Mouse (Mus musculus): ENCODE measurements around the gene Zfp296. TPM values are rescaled to one million over a fixed set of nuclear protein-coding genes. Genes with fewer than 3 reads are reported as not detected.

Zfp296 gene
- total RNA-seq, 2 experiments from 2014 or later: 0.50 TPM; not detected in 1

Other genes starting within 250 kb of the Zfp296 start
- gene Ercc1, start 232.5 kb upstream of the Zfp296 start, total RNA-seq (2021): 10 to 100 TPM; 43.4 to 48.0 TPM
- gene Cd3eap, start 217.8 kb upstream of the Zfp296 start, total RNA-seq (2021): 10 to 100 TPM; 10.4 to 11.2 TPM
- gene Ppp1r13l, start 217.5 kb upstream of the Zfp296 start, total RNA-seq (2021): 10 to 100 TPM; 35.8 to 44.2 TPM
- 10 to 100 TPM; 11.8 to 12.0 TPM for gene Ercc2, start 195.3 kb upstream of the Zfp296 start, total RNA-seq (2021)
- under 1 TPM; 0.24 to 0.92 TPM for gene Klc3, start 173.2 kb upstream of the Zfp296 start, total RNA-seq (2021)
- gene Ckm, start 172.5 kb upstream of the Zfp296 start, total RNA-seq (2021): 1,000 to 10,000 TPM; 3,967 to 4,539 TPM
- gene Mark4, start 118.5 kb upstream of the Zfp296 start, total RNA-seq (2021): 10 to 100 TPM; 25.7 to 27.2 TPM
- under 1 TPM; 0.78 to 0.84 TPM for gene Exoc3l2, start 114.0 kb upstream of the Zfp296 start, total RNA-seq (2021)
- 1 to 10 TPM; 2.3 to 2.5 TPM for gene Bloc1s3, start 68.9 kb upstream of the Zfp296 start, total RNA-seq (2021)
- 10 to 100 TPM; 32.9 to 37.4 TPM for gene Trappc6a, start 68.9 kb upstream of the Zfp296 start, total RNA-seq (2021)
- gene Nkpd1, start 59.4 kb upstream of the Zfp296 start, total RNA-seq (2021): not detected
- 10 to 100 TPM; 56.0 to 59.3 TPM for gene Ppp1r37, start 14.2 kb upstream of the Zfp296 start, total RNA-seq (2021)
- 10 to 100 TPM; 44.1 to 47.8 TPM for gene Gemin7, start 308 bp downstream of the Zfp296 start, total RNA-seq (2021)
- gene Clasrp, start 27.2 kb downstream of the Zfp296 start, total RNA-seq (2021): 10 to 100 TPM; 16.0 to 16.8 TPM
- gene Relb, start 52.2 kb downstream of the Zfp296 start, total RNA-seq (2021): 1 to 10 TPM; 5.7 to 8.9 TPM
- gene Clptm1, start 87.7 kb downstream of the Zfp296 start, total RNA-seq (2021): 10 to 100 TPM; 76.4 to 84.1 TPM
- not detected for gene Apoc2, start 100.7 kb downstream of the Zfp296 start, total RNA-seq (2021)
- gene Gm44805, start 104.1 kb downstream of the Zfp296 start, total RNA-seq (2021): not detected
- gene Apoc4, start 104.2 kb downstream of the Zfp296 start, total RNA-seq (2021): not detected
- gene Apoc1, start 115.4 kb downstream of the Zfp296 start, total RNA-seq (2021): 1 to 10 TPM; 1.2 to 3.3 TPM
- gene Apoe, start 121.9 kb downstream of the Zfp296 start, total RNA-seq (2021): 100 to 1,000 TPM; 308 to 344 TPM
- gene Tomm40, start 138.2 kb downstream of the Zfp296 start, total RNA-seq (2021): 100 to 1,000 TPM in 1 of 2 experiments, 10 to 100 TPM in 1; 97.7 to 102 TPM
- 10 to 100 TPM; 33.2 to 41.7 TPM for gene Nectin2, start 173.2 kb downstream of the Zfp296 start, total RNA-seq (2021)
- gene Bcam, start 193.7 kb downstream of the Zfp296 start, total RNA-seq (2021): 100 to 1,000 TPM; 210 to 232 TPM
- under 1 TPM; 0.75 to 0.81 TPM for gene Cblc, start 219.5 kb downstream of the Zfp296 start, total RNA-seq (2021)
- 1 to 10 TPM; 3.5 TPM for gene Bcl3, start 245.5 kb downstream of the Zfp296 start, total RNA-seq (2021)

Measured in heart, postnatal 36 days (tissue).